In genomic region chr5:30589069-30589468, GRCm38 (mm10) we compare ENCODE assay signal across 10 mouse cellular contexts. TPM values are rescaled to one million over a fixed set of nuclear protein-coding genes. Genes with fewer than 3 reads are reported as not detected.
A peak's percentile ranks its signal among the peaks of the same experiment; 100 is the strongest.
DNase-seq lines count a peak whose midpoint lies in the region; ATAC-seq and TF ChIP-seq lines count a peak whose summit lies in the region.
"Had no signal": no experiment of that assay in that cellular context is flagged by ENCODE, and none has a peak within 500 bp of the region (broad histone marks: within the 10 kb centered on the region; RNA-seq: fewer than 3 reads in every experiment).

No protein-coding gene starts in this region.

- peaks cover 28% of the 10 kb centered on the region for H3K27me3 ChIP-seq in heart, embryonic 11.5 days (ENCODE audit: control insufficient read depth, insufficient read depth, low read length)
- H3K27me3 ChIP-seq in ES-Bruce4 (ENCODE audit: control insufficient read depth, insufficient read depth, low read length, poor library complexity, severe bottlenecking) = peaks cover 12% of the 10 kb centered on the region
- H3K27me3 ChIP-seq in forebrain, embryonic 16.5 days (replicated peaks; ENCODE audit: control insufficient read depth, insufficient read depth, low read length) = peaks cover 23% of the 10 kb centered on the region
- H3K27me3 ChIP-seq in liver, embryonic 12.5 days (replicated peaks) = peaks cover 93% of the 10 kb centered on the region

- TF ChIP-seq EP300 in ES-Bruce4 (IDR thresholded peaks at IDR 0.05; ENCODE audit: insufficient read depth, low read depth, low read length) = no peak

- peak overlapping the region; percentile 67 for H3K4me3 ChIP-seq in heart, embryonic 11.5 days (ENCODE audit: low read depth, low read length)
- H3K4me3 ChIP-seq in ES-Bruce4 (ENCODE audit: low read depth, low read length) = peak overlapping the region; percentile 54
- H3K4me3 ChIP-seq in forebrain, embryonic 16.5 days (replicated peaks; ENCODE audit: low read length) = peak overlapping the region; percentile 60
- peak overlapping the region; percentile 38 for H3K4me3 ChIP-seq in liver, embryonic 12.5 days

- H3K4me1 ChIP-seq in heart, embryonic 11.5 days (ENCODE audit: control insufficient read depth, insufficient read depth, low read length) = peaks cover 44% of the 10 kb centered on the region
- no peaks in the 10 kb centered on the region for H3K4me1 ChIP-seq in ES-Bruce4 (ENCODE audit: control insufficient read depth, insufficient read depth, low read length)
- H3K4me1 ChIP-seq in forebrain, embryonic 16.5 days (replicated peaks; ENCODE audit: control insufficient read depth, insufficient read depth, low read length) = peaks cover 19% of the 10 kb centered on the region
- H3K4me1 ChIP-seq in liver, embryonic 12.5 days = peaks cover 11% of the 10 kb centered on the region

- TF ChIP-seq POLR2A in ES-Bruce4 (IDR thresholded peaks at IDR 0.05; ENCODE audit: insufficient read depth, low read length) = no peak

- H3K27ac ChIP-seq in heart, embryonic 11.5 days (ENCODE audit: low read depth, low read length) = 0 out of 2 replicates have a peak overlapping the region, but pooled peaks have one; percentile 62
- no peak overlapping the region for H3K27ac ChIP-seq in ES-Bruce4 (ENCODE audit: insufficient read depth, low read length)
- no peak overlapping the region for H3K27ac ChIP-seq in forebrain, embryonic 16.5 days (ENCODE audit: low read length)
- no peak overlapping the region for H3K27ac ChIP-seq in liver, embryonic 12.5 days

- no peaks in the 10 kb centered on the region for H3K36me3 ChIP-seq in heart, embryonic 11.5 days (ENCODE audit: control insufficient read depth, insufficient read depth, low read length)
- H3K36me3 ChIP-seq in ES-Bruce4 (ENCODE audit: control insufficient read depth, insufficient read depth, low read length, poor library complexity, severe bottlenecking) = no peaks in the 10 kb centered on the region
- H3K36me3 ChIP-seq in forebrain, embryonic 16.5 days (ENCODE audit: control insufficient read depth, insufficient read depth) = no peaks in the 10 kb centered on the region
- no peaks in the 10 kb centered on the region for H3K36me3 ChIP-seq in liver, embryonic 12.5 days

- no peak for TF ChIP-seq CTCF in ES-Bruce4 (IDR thresholded peaks at IDR 0.05; ENCODE audit: low read depth, low read length)

- no peak for ATAC-seq in heart, embryonic 11.5 days (replicated peaks; ENCODE audit: insufficient number of reproducible peaks, low FRiP score, low TSS enrichment)
- 0 out of 2 replicates have a peak, but pooled peaks have one; percentile 5 for ATAC-seq in forebrain, embryonic 16.5 days
- ATAC-seq in liver, embryonic 12.5 days = no peak

- H3K9me3 ChIP-seq in heart, embryonic 11.5 days (replicated peaks; ENCODE audit: control insufficient read depth, low read length) = no peaks in the 10 kb centered on the region
- no peaks in the 10 kb centered on the region for H3K9me3 ChIP-seq in ES-Bruce4 (replicated peaks; ENCODE audit: control insufficient read depth, insufficient read depth, low read length, poor library complexity, severe bottlenecking)
- H3K9me3 ChIP-seq in forebrain, embryonic 16.5 days (ENCODE audit: control insufficient read depth, low read length) = no peaks in the 10 kb centered on the region
- no peaks in the 10 kb centered on the region for H3K9me3 ChIP-seq in liver, embryonic 12.5 days (replicated peaks)

- peak overlapping the region; percentile 91 for H3K4me2 ChIP-seq in heart, embryonic 11.5 days
- H3K4me2 ChIP-seq in forebrain, embryonic 16.5 days (ENCODE audit: low read length) = peak overlapping the region; percentile 94
- peak overlapping the region; percentile 69 for H3K4me2 ChIP-seq in liver, embryonic 12.5 days

- no peak for DNase-seq in heart, adult 18-20 months
- DNase-seq in frontal cortex, postnatal 25 days (ENCODE audit: low spot score in 2 of 2) = no peak
- no peak for DNase-seq in urinary bladder, postnatal 4 days (ENCODE audit: low spot score in 2 of 2)
- no peak for DNase-seq in urinary bladder, postnatal 10 days (ENCODE audit: low spot score)

- peak overlapping the region; percentile 78 for H3K9ac ChIP-seq in heart, embryonic 11.5 days (ENCODE audit: low read depth, low read length)
- H3K9ac ChIP-seq in ES-Bruce4 (ENCODE audit: low read depth, poor library complexity, severe bottlenecking) = no peak overlapping the region
- peak overlapping the region; percentile 70 for H3K9ac ChIP-seq in forebrain, embryonic 16.5 days (replicated peaks; ENCODE audit: low read depth, low read length)
- no peak overlapping the region for H3K9ac ChIP-seq in liver, embryonic 12.5 days

- 40% methylated on average over 4 of the region's 4 CpGs for WGBS in heart, embryonic 11.5 days (ENCODE audit: insufficient replicate concordance)
- 41% methylated on average over 4 of the region's 4 CpGs for WGBS in forebrain, embryonic 16.5 days
- 47% methylated on average over 4 of the region's 4 CpGs for WGBS in liver, embryonic 12.5 days (ENCODE audit: insufficient replicate concordance)

RNA-seq across cellular contexts. Expression of gene Kcnk3, which starts 1.1 kb away (rescaled TPM):
- 36.8 and 37.8 TPM in 2 replicates for polyA plus RNA-seq in heart, embryonic 11.5 days (2014; fragmentation: Nextera tagmentation; extraction: Ambion mirVana)
- total RNA-seq in heart, adult 18-20 months (2021) = 100 to 1,000 TPM; 237 to 244 TPM
- polyA plus RNA-seq in ES-Bruce4 (2011; ENCODE audit: insufficient read depth, insufficient read length, low read depth, missing spikeins) = not detected in 2 replicates
- 2.8 and 3.5 TPM in 2 replicates for polyA plus RNA-seq in forebrain, embryonic 16.5 days (2015; fragmentation: Nextera tagmentation; extraction: Ambion mirVana)
- polyA plus RNA-seq in liver, embryonic 12.5 days (2016; fragmentation: Nextera tagmentation; extraction: Ambion mirVana) = 0.08 and 0.26 TPM in 2 replicates
- polyA plus RNA-seq: C2C12 had no signal

RNA-seq across cellular contexts. Expression of gene Cib4, which starts 43.4 kb away (rescaled TPM):
- polyA plus RNA-seq in heart, embryonic 11.5 days (2014; fragmentation: Nextera tagmentation; extraction: Ambion mirVana) = not detected in 2 replicates
- total RNA-seq in heart, adult 18-20 months (2021) = not detected
- polyA plus RNA-seq in ES-Bruce4 (2011; ENCODE audit: insufficient read depth, insufficient read length, low read depth, missing spikeins) = not detected in 2 replicates
- polyA plus RNA-seq in forebrain, embryonic 16.5 days (2015; fragmentation: Nextera tagmentation; extraction: Ambion mirVana) = not detected in 2 replicates
- polyA plus RNA-seq in liver, embryonic 12.5 days (2016; fragmentation: Nextera tagmentation; extraction: Ambion mirVana) = not detected in 2 replicates
- total RNA-seq: left cerebral cortex, postnatal 14 days had no signal
- polyA plus RNA-seq: C2C12 had no signal

RNA-seq across cellular contexts. Expression of gene Slc35f6, which starts 58.7 kb away (rescaled TPM):
- 21.6 and 22.9 TPM in 2 replicates for polyA plus RNA-seq in heart, embryonic 11.5 days (2014; fragmentation: Nextera tagmentation; extraction: Ambion mirVana)
- 10 to 100 TPM; 44.7 to 51.8 TPM for total RNA-seq in heart, adult 18-20 months (2021)
- 14.3 and 17.6 TPM in 2 replicates for polyA plus RNA-seq in ES-Bruce4 (2011; ENCODE audit: insufficient read depth, insufficient read length, low read depth, missing spikeins)
- 30.1 and 32.5 TPM in 2 replicates for polyA plus RNA-seq in forebrain, embryonic 16.5 days (2015; fragmentation: Nextera tagmentation; extraction: Ambion mirVana)
- 10.3 and 12.1 TPM in 2 replicates for polyA plus RNA-seq in liver, embryonic 12.5 days (2016; fragmentation: Nextera tagmentation; extraction: Ambion mirVana)

Comparison
In these comparisons a context has a peak if more than half of its experiments do, and no peak if none do; other contexts are left out.
1. H3K9ac ChIP-seq: peak in heart, embryonic 11.5 days (single experiment) and forebrain, embryonic 16.5 days (single experiment); none in ES-Bruce4 (single experiment) and liver, embryonic 12.5 days (single experiment).
2. Peak in every context shown above with its lines, with median percentiles within 50 percentile points of each other: H3K4me2 ChIP-seq and H3K4me3 ChIP-seq.